Mouse (Mus musculus): ENCODE measurements around the gene St3gal3. TPM values are rescaled to one million over a fixed set of nuclear protein-coding genes. Genes with fewer than 3 reads are reported as not detected.

St3gal3 gene
- polyA plus RNA-seq, 1 experiment from 2014 or later: 8.1 TPM

- 94% methylated on average over 17 of the region's 17 CpGs for WGBS
- H3K27ac ChIP-seq: 0 out of 2 replicates have a peak overlapping the region, but pooled peaks have one; percentile 10
- H3K27me3 ChIP-seq: no peaks in the 10 kb centered on the region
- H3K4me3 ChIP-seq: no peak overlapping the region
- ATAC-seq (ENCODE audit: borderline replicate concordance, extremely low read depth, low FRiP score, low TSS enrichment): no peak
- H3K4me1 ChIP-seq: no peaks in the 10 kb centered on the region
- no peak overlapping the region for H3K9ac ChIP-seq
- H3K9me3 ChIP-seq: no peaks in the 10 kb centered on the region
- H3K36me3 ChIP-seq: peaks cover 95% of the 10 kb centered on the region
- no peak overlapping the region for H3K4me2 ChIP-seq
Observed at GRCm38 (mm10) chr4:118152020-118152785, 17.5 kb upstream of the St3gal3 start.

- H3K36me3 ChIP-seq: peaks cover 97% of the 10 kb centered on the region
- no peak overlapping the region for H3K4me3 ChIP-seq
- WGBS: 91% methylated on average over 7 of the region's 7 CpGs
Observed at GRCm38 (mm10) chr4:118150804-118151203, 16.1 kb upstream of the St3gal3 start.

GRCm38 (mm10) chr4:118149956-118150680, 15.4 kb upstream of the St3gal3 start:
- ATAC-seq (ENCODE audit: borderline replicate concordance, extremely low read depth, low FRiP score, low TSS enrichment): no peak

More at GRCm38 (mm10) chr4:118150804-118151203, 16.1 kb upstream of the St3gal3 start:
- no peak for ATAC-seq (ENCODE audit: borderline replicate concordance, extremely low read depth, low FRiP score, low TSS enrichment)
- H3K9me3 ChIP-seq: no peaks in the 10 kb centered on the region
- H3K27me3 ChIP-seq: no peaks in the 10 kb centered on the region
- no peaks in the 10 kb centered on the region for H3K4me1 ChIP-seq
- no peak overlapping the region for H3K9ac ChIP-seq
- H3K27ac ChIP-seq: no peak overlapping the region
- no peak overlapping the region for H3K4me2 ChIP-seq

GRCm38 (mm10) chr4:118149055-118149576, 14.4 kb upstream of the St3gal3 start:
- Histone ChIP-seq H3K9ac (no peak overlapping the region), H3K4me1 (no peaks in the 10 kb centered on the region), H3K27me3 (no peaks in the 10 kb centered on the region), H3K4me2 (no peak overlapping the region), H3K27ac (no peak overlapping the region), H3K36me3 (peaks cover 97% of the 10 kb centered on the region), H3K9me3 (no peaks in the 10 kb centered on the region), H3K4me3 (no peak overlapping the region)
- ATAC-seq (ENCODE audit: borderline replicate concordance, extremely low read depth, low FRiP score, low TSS enrichment): no peak
- 85% methylated on average over 10 of the region's 10 CpGs for WGBS

More at GRCm38 (mm10) chr4:118149956-118150680, 15.4 kb upstream of the St3gal3 start:
- Histone ChIP-seq H3K4me2 (no peak overlapping the region), H3K4me1 (no peaks in the 10 kb centered on the region), H3K4me3 (no peak overlapping the region), H3K27me3 (no peaks in the 10 kb centered on the region), H3K27ac (no peak overlapping the region), H3K9me3 (no peaks in the 10 kb centered on the region), H3K9ac (no peak overlapping the region), H3K36me3 (peaks cover 97% of the 10 kb centered on the region)
- WGBS: 79% methylated on average over 14 of the region's 14 CpGs

GRCm38 (mm10) chr4:118148317-118148687, 13.6 kb upstream of the St3gal3 start:
- 64% methylated on average over 10 of the region's 10 CpGs for WGBS
- no peaks in the 10 kb centered on the region for H3K4me1 ChIP-seq
- H3K4me2 ChIP-seq: no peak overlapping the region
- H3K27me3 ChIP-seq: no peaks in the 10 kb centered on the region
- no peaks in the 10 kb centered on the region for H3K9me3 ChIP-seq
- H3K4me3 ChIP-seq: no peak overlapping the region
- ATAC-seq (ENCODE audit: borderline replicate concordance, extremely low read depth, low FRiP score, low TSS enrichment): no peak
- H3K9ac ChIP-seq: no peak overlapping the region
- H3K27ac ChIP-seq: no peak overlapping the region
- peaks cover 98% of the 10 kb centered on the region for H3K36me3 ChIP-seq

GRCm38 (mm10) chr4:118147547-118148316, 13.0 kb upstream of the St3gal3 start:
- no peak overlapping the region for H3K27ac ChIP-seq
- H3K27me3 ChIP-seq: no peaks in the 10 kb centered on the region
- no peaks in the 10 kb centered on the region for H3K4me1 ChIP-seq
- no peak overlapping the region for H3K4me2 ChIP-seq
- no peak overlapping the region for H3K9ac ChIP-seq
- peaks cover 98% of the 10 kb centered on the region for H3K36me3 ChIP-seq
- no peak for ATAC-seq (ENCODE audit: borderline replicate concordance, extremely low read depth, low FRiP score, low TSS enrichment)
- no peaks in the 10 kb centered on the region for H3K9me3 ChIP-seq
- 86% methylated on average over 19 of the region's 19 CpGs for WGBS
- H3K4me3 ChIP-seq: no peak overlapping the region

GRCm38 (mm10) chr4:118147090-118147489, 12.4 kb upstream of the St3gal3 start:
- no peak overlapping the region for H3K4me2 ChIP-seq
- H3K27me3 ChIP-seq: no peaks in the 10 kb centered on the region
- no peak for ATAC-seq (ENCODE audit: borderline replicate concordance, extremely low read depth, low FRiP score, low TSS enrichment)
- no peaks in the 10 kb centered on the region for H3K4me1 ChIP-seq
- H3K9ac ChIP-seq: no peak overlapping the region
- 88% methylated on average over 10 of the region's 10 CpGs for WGBS
- no peak overlapping the region for H3K4me3 ChIP-seq
- H3K9me3 ChIP-seq: no peaks in the 10 kb centered on the region
- peaks cover 98% of the 10 kb centered on the region for H3K36me3 ChIP-seq
- no peak overlapping the region for H3K27ac ChIP-seq

- no peaks in the 10 kb centered on the region for H3K27me3 ChIP-seq
- no peak overlapping the region for H3K4me2 ChIP-seq
- no peak overlapping the region for H3K27ac ChIP-seq
- no peak for ATAC-seq (ENCODE audit: borderline replicate concordance, extremely low read depth, low FRiP score, low TSS enrichment)
- no peak overlapping the region for H3K4me3 ChIP-seq
- no peak overlapping the region for H3K9ac ChIP-seq
- WGBS: 88% methylated on average over 9 of the region's 9 CpGs
- H3K36me3 ChIP-seq: peaks cover 96% of the 10 kb centered on the region
- no peaks in the 10 kb centered on the region for H3K9me3 ChIP-seq
- H3K4me1 ChIP-seq: no peaks in the 10 kb centered on the region
Observed at GRCm38 (mm10) chr4:118144324-118144723, 9.6 kb upstream of the St3gal3 start.

GRCm38 (mm10) chr4:118143679-118144078, 9.0 kb upstream of the St3gal3 start:
- Histone ChIP-seq H3K4me1 (no peaks in the 10 kb centered on the region), H3K9ac (no peak overlapping the region), H3K27ac (no peak overlapping the region), H3K36me3 (peaks cover 96% of the 10 kb centered on the region), H3K27me3 (no peaks in the 10 kb centered on the region), H3K9me3 (no peaks in the 10 kb centered on the region), H3K4me2 (no peak overlapping the region), H3K4me3 (no peak overlapping the region)
- ATAC-seq (ENCODE audit: borderline replicate concordance, extremely low read depth, low FRiP score, low TSS enrichment): no peak
- WGBS: 89% methylated on average over 7 of the region's 7 CpGs

- no peak for ATAC-seq (ENCODE audit: borderline replicate concordance, extremely low read depth, low FRiP score, low TSS enrichment)
- Histone ChIP-seq H3K36me3 (peaks cover 97% of the 10 kb centered on the region), H3K4me1 (no peaks in the 10 kb centered on the region), H3K27me3 (no peaks in the 10 kb centered on the region), H3K4me2 (no peak overlapping the region), H3K9ac (no peak overlapping the region), H3K4me3 (no peak overlapping the region), H3K27ac (no peak overlapping the region), H3K9me3 (no peaks in the 10 kb centered on the region)
- WGBS: 91% methylated on average over 5 of the region's 5 CpGs
Observed at GRCm38 (mm10) chr4:118141511-118141910, 6.8 kb upstream of the St3gal3 start.

GRCm38 (mm10) chr4:118138891-118139290, 4.2 kb upstream of the St3gal3 start:
- Histone ChIP-seq H3K9ac (no peak overlapping the region), H3K4me2 (no peak overlapping the region), H3K36me3 (peaks cover 76% of the 10 kb centered on the region), H3K4me1 (peaks cover 7% of the 10 kb centered on the region), H3K27me3 (no peaks in the 10 kb centered on the region), H3K4me3 (no peak overlapping the region), H3K27ac (no peak overlapping the region), H3K9me3 (no peaks in the 10 kb centered on the region)
- 47% methylated on average over 5 of the region's 5 CpGs for whole genome bisulfite sequencing
- ATAC-seq (ENCODE audit: borderline replicate concordance, extremely low read depth, low FRiP score, low TSS enrichment): no peak
